ENCODE assay signal across 13 mouse cellular contexts in genomic region chr4:70391073-70391472, GRCm38 (mm10). TPM values are rescaled to one million over a fixed set of nuclear protein-coding genes. Genes with fewer than 3 reads are reported as not detected.
A peak's percentile ranks its signal among the peaks of the same experiment; 100 is the strongest.
DNase-seq lines count a peak whose midpoint lies in the region; ATAC-seq and TF ChIP-seq lines count a peak whose summit lies in the region.
"Had no signal": no experiment of that assay in that cellular context is flagged by ENCODE, and none has a peak within 500 bp of the region (broad histone marks: within the 10 kb centered on the region; RNA-seq: fewer than 3 reads in every experiment).

No protein-coding gene starts in this region.

- H3K4me2 ChIP-seq in lung, embryonic 15.5 days: no peak overlapping the region
- no peak overlapping the region for H3K4me2 ChIP-seq in heart, embryonic 13.5 days
- H3K4me2 ChIP-seq in stomach, embryonic 15.5 days: no peak overlapping the region
- H3K4me2 ChIP-seq: midbrain, embryonic 11.5 days had no signal

- peaks cover 12% of the 10 kb centered on the region; the same call in 1 of the 2 replicates for H3K4me1 ChIP-seq in lung, embryonic 15.5 days
- H3K4me1 ChIP-seq in lung, adult 2 months (ENCODE audit: control insufficient read depth, insufficient read depth, low read length): peaks cover 3% of the 10 kb centered on the region; the same call in 1 of the 2 replicates
- peaks cover 8% of the 10 kb centered on the region; the same call in 1 of the 2 replicates for H3K4me1 ChIP-seq in heart, embryonic 13.5 days
- no peaks in the 10 kb centered on the region for H3K4me1 ChIP-seq in stomach, embryonic 15.5 days

- H3K27me3 ChIP-seq in lung, embryonic 15.5 days: no peaks in the 10 kb centered on the region
- no peaks in the 10 kb centered on the region for H3K27me3 ChIP-seq in heart, embryonic 13.5 days (replicated peaks)
- H3K27me3 ChIP-seq in stomach, embryonic 15.5 days (replicated peaks): no peaks in the 10 kb centered on the region

- no peak overlapping the region for H3K4me3 ChIP-seq in lung, embryonic 15.5 days
- no peak overlapping the region for H3K4me3 ChIP-seq in lung, adult 2 months (replicated peaks; ENCODE audit: extremely low read depth, low read depth, low read length)
- H3K4me3 ChIP-seq in heart, embryonic 13.5 days: no peak overlapping the region
- H3K4me3 ChIP-seq in stomach, embryonic 15.5 days (replicated peaks): no peak overlapping the region

- no peak for TF ChIP-seq POLR2A in lung, adult 2 months (IDR thresholded peaks at IDR 0.05; ENCODE audit: borderline replicate concordance, extremely low read depth, low read depth, low read length)

- peak; percentile 53 for DNase-seq in gastrocnemius, adult 18-20 months (ENCODE audit: low spot score)
- DNase-seq in gastrocnemius, postnatal 10 days: no peak
- DNase-seq in lung, adult 2 months: no peak
- DNase-seq in spleen, postnatal 36 days (ENCODE audit: low spot score in 2 of 2): no peak
- no peak for DNase-seq in embryo, embryonic 10 days (ENCODE audit: low spot score)
- DNase-seq: embryo, embryonic 11 days; kidney, postnatal 36 days; right cerebral cortex, postnatal 4 days; thymus, adult 18-20 months had no signal

- 75% methylated on average over 9 of the region's 9 CpGs for WGBS in lung, embryonic 15.5 days
- 66% methylated on average over 9 of the region's 9 CpGs for WGBS in lung, adult 2 months
- WGBS in heart, embryonic 13.5 days: 84% methylated on average over 9 of the region's 9 CpGs
- WGBS in stomach, embryonic 15.5 days: 58% methylated on average over 9 of the region's 9 CpGs

- ATAC-seq in lung, embryonic 15.5 days (ENCODE audit: borderline replicate concordance, extremely low read depth, low FRiP score, low TSS enrichment): peak; percentile 13; the same call in 1 of the 2 replicates
- ATAC-seq in heart, embryonic 13.5 days (ENCODE audit: extremely low read depth, insufficient number of reproducible peaks, low FRiP score, low TSS enrichment): no peak
- no peak for ATAC-seq in stomach, embryonic 15.5 days (ENCODE audit: insufficient read depth, low FRiP score, low read depth)

- 0 out of 2 replicates have a peak, but pooled peaks cover 2% of the 10 kb centered on the region for H3K36me3 ChIP-seq in lung, embryonic 15.5 days
- H3K36me3 ChIP-seq in heart, embryonic 13.5 days: peaks cover 17% of the 10 kb centered on the region
- no peaks in the 10 kb centered on the region for H3K36me3 ChIP-seq in stomach, embryonic 15.5 days

- peak overlapping the region; percentile 66 for H3K27ac ChIP-seq in lung, embryonic 15.5 days
- H3K27ac ChIP-seq in heart, embryonic 13.5 days (replicated peaks): 0 out of 2 replicates have a peak overlapping the region, but pooled peaks have one; percentile 12
- 0 out of 2 replicates have a peak overlapping the region, but pooled peaks have one; percentile 33 for H3K27ac ChIP-seq in stomach, embryonic 15.5 days

- no peak for TF ChIP-seq CTCF in lung, adult 2 months (IDR thresholded peaks at IDR 0.05; ENCODE audit: insufficient read depth, low read length)

- no peak overlapping the region for H3K9ac ChIP-seq in lung, embryonic 15.5 days
- no peak overlapping the region for H3K9ac ChIP-seq in heart, embryonic 13.5 days
- H3K9ac ChIP-seq in stomach, embryonic 15.5 days: no peak overlapping the region

- H3K9me3 ChIP-seq in lung, embryonic 15.5 days: no peaks in the 10 kb centered on the region
- no peaks in the 10 kb centered on the region for H3K9me3 ChIP-seq in heart, embryonic 13.5 days
- H3K9me3 ChIP-seq in stomach, embryonic 15.5 days: no peaks in the 10 kb centered on the region

RNA-seq across cellular contexts. Expression of gene Cdk5rap2, which starts 19.2 kb away (rescaled TPM):
- 1 to 10 TPM; 7.0 to 7.4 TPM for total RNA-seq in gastrocnemius, adult 18-20 months (2021)
- 10 to 100 TPM in 1 of 2 experiments, 1 to 10 TPM in 1; 8.1 to 10.8 TPM for total RNA-seq in gastrocnemius, postnatal 10 days (2021)
- polyA plus RNA-seq in lung, embryonic 15.5 days (2015; fragmentation: Nextera tagmentation; extraction: Ambion mirVana): 18.8 and 19.5 TPM in 2 replicates
- 3.0 and 3.3 TPM in 2 replicates for polyA plus RNA-seq in lung, adult 2 months (2012; rRNA removed)
- polyA plus RNA-seq in heart, embryonic 13.5 days (2015; fragmentation: Nextera tagmentation; extraction: Ambion mirVana): 8.7 TPM in 2 replicates
- polyA plus RNA-seq in stomach, embryonic 15.5 days (2015; fragmentation: Nextera tagmentation; extraction: Ambion mirVana): 16.0 and 21.0 TPM in 2 replicates

Comparison
In these comparisons a context has a peak if more than half of its experiments do, and no peak if none do; other contexts are left out.
1. H3K27ac ChIP-seq: peak in every context shown above with its lines; median percentile 66 in lung, embryonic 15.5 days; 33 in stomach, embryonic 15.5 days; 12 in heart, embryonic 13.5 days.